Mouse (Mus musculus) heart, postnatal 0 days (tissue): ENCODE measurements around the gene Grap2. TPM values are rescaled to one million over a fixed set of nuclear protein-coding genes. Genes with fewer than 3 reads are reported as not detected.

Experiments used
- ATAC-seq: fragments of 200-750 bp; cut with Nextera tagmentation; 2 replicates; pipeline ENCODE4 v1.8.0; 2017; ENCODE audit warnings: low read depth, moderate number of reproducible peaks, moderate library complexity; ENCODE audit not compliant: insufficient read depth
- DNase-seq: peaks from one replicate; pipeline ENCODE4 v3.0.0-alpha.2; 2016; ENCODE audit warnings: low spot score
- H3K27ac ChIP-seq: fragments of 300-500 bp; sonication (generic); 2 replicates; pipeline ENCODE4 v1.5.1; 2014; ENCODE audit warnings: low read depth, mild to moderate bottlenecking
- H3K27me3 ChIP-seq: fragments of 300-500 bp; sonication (generic); 2 replicates; pipeline ENCODE4 v1.6.1; 2014; ENCODE audit warnings: low read length, mixed read lengths; ENCODE audit not compliant: control insufficient read depth, insufficient read depth
- H3K36me3 ChIP-seq: fragments of 300-500 bp; sonication (generic); replicated peaks from 2 replicates; pipeline ENCODE4 v1.6.1; 2014; ENCODE audit warnings: low read length, mixed read lengths; ENCODE audit not compliant: control insufficient read depth, insufficient read depth
- H3K4me1 ChIP-seq: fragments of 300-500 bp; sonication (generic); 2 replicates; pipeline ENCODE4 v1.6.1; 2014; ENCODE audit warnings: antibody characterized with exemption; ENCODE audit not compliant: control insufficient read depth, insufficient read depth
- H3K4me2 ChIP-seq: fragments of 300-500 bp; sonication (generic); 2 replicates; pipeline ENCODE4 v1.6.1; 2014; ENCODE audit warnings: low read depth, mild to moderate bottlenecking, low read length, moderate library complexity
- H3K4me3 ChIP-seq: fragments of 300-500 bp; sonication (generic); 2 replicates; pipeline ENCODE4 v1.5.1; 2014; ENCODE audit warnings: low read depth, low read length
- H3K9ac ChIP-seq: fragments of 300-500 bp; sonication (generic); replicated peaks from 2 replicates; pipeline ENCODE4 v1.6.1; 2014; ENCODE audit warnings: low read depth, low read length, mixed read lengths
- H3K9me3 ChIP-seq: fragments of 300-500 bp; sonication (generic); replicated peaks from 2 replicates; pipeline ENCODE4 v1.6.1; 2016; ENCODE audit warnings: low read length; ENCODE audit not compliant: control insufficient read depth
- CTCF ChIP-seq: IDR thresholded peaks from 2 replicates; pipeline ENCODE4 v1.5.1; 2016; ENCODE audit warnings: antibody characterized with exemption, control low read depth, low read depth
- EP300 ChIP-seq: IDR thresholded peaks from 2 replicates; pipeline ENCODE4 v1.6.1; 2016; ENCODE audit warnings: antibody characterized with exemption, low read depth
- WGBS: fragments of 180-500 bp; shearing (Covaris S2); extraction: QIAGEN DNeasy Blood & Tissue Kit; methylation state at CpG from one replicate; pipeline ENCODE4 v1.1.7; 2014; 5-methylcytosine and 5-hydroxymethylcytosine counted together
- polyA plus RNA-seq: library from polyadenylated mRNA; unstranded; fragments of >200 nt; fragmentation: Nextera tagmentation; extraction: Ambion mirVana; gene quantifications from 2 replicates; pipeline ENCODE4 v1.2.1, GENCODE M21; 2015
- total RNA-seq: library from RNA; depleted of rRNA; stranded (reverse); fragments of >200 nt; gene quantifications from 2 replicates; pipeline ENCODE4 v1.2.3, GENCODE M21; 2014; ENCODE audit warnings: low replicate concordance

Gene Grap2
- total and polyA plus RNA-seq, 2 experiments from 2014 or later: 0.46 TPM; not detected in 1

GRCm38 (mm10) chr15:80680347-80681030 lies 108.1 kb downstream of the Grap2 start:
- 31% methylated on average over 7 of the region's 7 CpGs for WGBS
- Histone ChIP-seq H3K4me2 (no peak overlapping the region), H3K36me3 (no peaks in the 10 kb centered on the region), H3K4me3 (no peak overlapping the region), H3K9ac (no peak overlapping the region), H3K27ac (peak overlapping the region; percentile 47), H3K4me1 (peaks cover 27% of the 10 kb centered on the region), H3K9me3 (no peaks in the 10 kb centered on the region), H3K27me3 (0 out of 2 replicates have a peak, but pooled peaks cover 4% of the 10 kb centered on the region)
- TF ChIP-seq CTCF: no peak
- TF ChIP-seq EP300: no peak
- peak; percentile 78 for ATAC-seq
- peak; percentile 78 for DNase-seq

GRCm38 (mm10) chr15:80681466-80681881 lies 109.1 kb downstream of the Grap2 start:
- ATAC-seq (no peak), DNase-seq (no peak)
- no peak overlapping the region for H3K9ac ChIP-seq
- no peak overlapping the region for H3K4me3 ChIP-seq
- 59% methylated on average over 4 of the region's 4 CpGs for WGBS
- no peaks in the 10 kb centered on the region for H3K9me3 ChIP-seq
- TF ChIP-seq CTCF (no peak), EP300 (no peak)
- no peak overlapping the region for H3K27ac ChIP-seq
- H3K4me1 ChIP-seq: peaks cover 27% of the 10 kb centered on the region
- H3K27me3 ChIP-seq: peaks cover 5% of the 10 kb centered on the region; the same call in 1 of the 2 replicates
- H3K36me3 ChIP-seq: no peaks in the 10 kb centered on the region
- H3K4me2 ChIP-seq: no peak overlapping the region

GRCm38 (mm10) chr15:80682343-80682742 lies 109.9 kb downstream of the Grap2 start:
- Histone ChIP-seq H3K4me3 (no peak overlapping the region), H3K4me2 (no peak overlapping the region), H3K9me3 (no peaks in the 10 kb centered on the region), H3K9ac (no peak overlapping the region), H3K4me1 (peaks cover 27% of the 10 kb centered on the region), H3K36me3 (no peaks in the 10 kb centered on the region), H3K27ac (no peak overlapping the region), H3K27me3 (peaks cover 7% of the 10 kb centered on the region; the same call in 1 of the 2 replicates)
- DNase-seq: no peak
- 86% methylated on average over 8 of the region's 8 CpGs for WGBS
- no peak for TF ChIP-seq EP300
- no peak for TF ChIP-seq CTCF
- no peak for ATAC-seq

DNA sequence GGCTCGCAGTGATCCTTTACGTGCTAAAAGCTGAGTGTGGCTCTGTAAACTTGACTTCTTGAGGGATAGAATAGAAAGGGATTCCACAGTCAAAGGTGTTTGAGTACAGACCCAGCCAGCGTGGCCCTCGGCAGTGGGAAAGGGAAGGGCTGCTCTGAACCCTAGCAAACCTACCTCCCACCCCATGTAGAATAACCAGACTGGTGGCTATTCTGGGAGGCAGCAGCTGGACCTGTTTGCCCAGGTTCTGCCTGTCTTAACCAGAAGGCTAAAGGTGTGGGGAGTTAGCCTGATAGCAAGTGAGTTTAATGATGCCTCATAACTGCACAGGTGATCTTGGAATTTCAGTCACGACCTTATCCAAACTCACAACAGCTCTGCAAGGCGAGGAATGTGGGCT lies 110.8 kb downstream of the Grap2 start:
- H3K36me3 ChIP-seq: no peaks in the 10 kb centered on the region
- 83% methylated on average over 6 of the region's 6 CpGs for WGBS
- H3K4me1 ChIP-seq: peaks cover 27% of the 10 kb centered on the region
- H3K4me3 ChIP-seq: no peak overlapping the region
- TF ChIP-seq CTCF: no peak
- no peak for TF ChIP-seq EP300
- no peaks in the 10 kb centered on the region for H3K9me3 ChIP-seq
- H3K9ac ChIP-seq: no peak overlapping the region
- DNase-seq (no peak), ATAC-seq (no peak)
- H3K27me3 ChIP-seq: peaks cover 12% of the 10 kb centered on the region; the same call in 1 of the 2 replicates
- H3K4me2 ChIP-seq: no peak overlapping the region
- H3K27ac ChIP-seq: no peak overlapping the region

DNA sequence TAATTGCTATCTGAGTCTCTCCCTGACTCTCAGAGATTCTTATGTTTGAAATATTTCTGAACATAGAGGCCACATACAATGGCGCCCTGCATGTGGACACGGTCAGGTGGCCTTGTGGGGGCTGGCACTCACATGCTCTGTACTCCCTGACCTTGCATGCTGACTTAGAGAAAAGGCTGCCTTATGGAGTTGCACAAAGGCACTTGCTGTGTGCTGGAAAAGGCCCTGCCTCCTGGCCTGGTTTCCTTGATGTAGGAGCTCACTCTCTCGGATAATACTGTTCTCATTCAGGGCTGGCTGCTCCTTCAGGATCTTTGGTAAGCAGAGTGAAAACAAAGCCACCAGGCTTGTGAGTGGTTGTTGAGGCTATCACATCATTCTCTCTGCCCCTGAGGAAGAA lies 111.6 kb downstream of the Grap2 start:
- no peaks in the 10 kb centered on the region for H3K9me3 ChIP-seq
- H3K9ac ChIP-seq: no peak overlapping the region
- no peak for DNase-seq
- no peak overlapping the region for H3K4me3 ChIP-seq
- no peaks in the 10 kb centered on the region for H3K36me3 ChIP-seq
- ATAC-seq: no peak
- H3K4me1 ChIP-seq: peaks cover 25% of the 10 kb centered on the region
- H3K27ac ChIP-seq: no peak overlapping the region
- H3K4me2 ChIP-seq: no peak overlapping the region
- WGBS: 67% methylated on average over 3 of the region's 3 CpGs
- TF ChIP-seq CTCF (no peak), EP300 (no peak)
- peaks cover 12% of the 10 kb centered on the region; the same call in 1 of the 2 replicates for H3K27me3 ChIP-seq
